In the genomic region with DNA sequence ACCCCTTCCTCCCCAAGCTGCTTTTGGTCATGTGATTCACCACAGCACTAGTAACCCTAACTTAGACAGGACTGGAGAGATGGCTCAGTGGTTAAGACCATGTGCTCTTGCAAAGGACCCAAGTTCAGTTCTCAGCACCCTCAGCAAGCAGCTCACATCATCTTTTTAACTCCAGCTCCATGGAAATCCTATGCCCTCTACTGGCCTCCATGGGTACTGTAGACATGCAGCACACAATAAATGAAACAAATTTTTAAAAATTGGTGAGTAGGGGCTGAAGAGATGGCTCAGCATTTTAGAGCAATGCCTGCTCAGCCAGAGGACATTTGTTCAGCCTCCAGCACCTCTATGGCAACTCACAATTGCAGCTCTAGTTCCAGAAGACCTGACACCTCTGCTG, we compare ENCODE assay signal across 21 mouse cellular contexts. TPM values are rescaled to one million over a fixed set of nuclear protein-coding genes. Genes with fewer than 3 reads are reported as not detected.
A peak's percentile ranks its signal among the peaks of the same experiment; 100 is the strongest.
DNase-seq lines count a peak whose midpoint lies in the region; ATAC-seq and TF ChIP-seq lines count a peak whose summit lies in the region.
"Had no signal": no experiment of that assay in that cellular context is flagged by ENCODE, and none has a peak within 500 bp of the region (broad histone marks: within the 10 kb centered on the region; RNA-seq: fewer than 3 reads in every experiment).

No protein-coding gene starts in this region.

- in situ Hi-C loops in CH12.LX (cut with MboI; ENCODE audit: low pct_ligation_motif_present, low pct_unique_long_range_greater_than_20kb, low sequenced_read_pairs), result no loop called here

- no peak overlapping the region for H3K27ac ChIP-seq in heart, adult 2 months
- H3K27ac ChIP-seq in heart, embryonic 11.5 days (ENCODE audit: low read depth, low read length), result no peak overlapping the region
- no peak overlapping the region for H3K27ac ChIP-seq in lung, embryonic 14.5 days (ENCODE audit: low read depth)
- H3K27ac ChIP-seq in CH12.LX (ENCODE audit: insufficient read depth, low read depth), result no peak overlapping the region
- H3K27ac ChIP-seq in limb, embryonic 10.5 days, result no peak overlapping the region
- H3K27ac ChIP-seq: embryonic facial prominence, embryonic 13.5 days; hindbrain, embryonic 14.5 days; limb, embryonic 15.5 days; midbrain, embryonic 10.5 days had no signal

- intact Hi-C loops in heart, adult 2 months (cut with DNase I), result no loop called here

- no peak for DNase-seq in heart, adult 2 months
- DNase-seq in lung, embryonic 14.5 days, result no peak
- DNase-seq in lung, postnatal 14 days, result no peak
- DNase-seq in CH12.LX (ENCODE audit: extremely low read depth), result no peak
- DNase-seq in splenic B cell, adult 2 months (ENCODE audit: low read depth, low spot score), result peak; percentile 33
- DNase-seq in limb, embryonic 10.5 days (ENCODE audit: low spot score), result no peak
- DNase-seq: adrenal gland, postnatal 14 days; cerebellum, adult 8-10 months; heart, adult 18-20 months; kidney, adult 9 months; thymus, postnatal 36 days had no signal

- H3K4me1 ChIP-seq in heart, adult 2 months (ENCODE audit: control insufficient read depth, insufficient read depth, low read length), result no peaks in the 10 kb centered on the region
- no peaks in the 10 kb centered on the region for H3K4me1 ChIP-seq in heart, embryonic 11.5 days (ENCODE audit: control insufficient read depth, insufficient read depth, low read length)
- no peaks in the 10 kb centered on the region for H3K4me1 ChIP-seq in lung, embryonic 14.5 days (ENCODE audit: insufficient read depth)
- peaks cover 2 to 8% of the 10 kb centered on the region in 2 experiments; a peak in 2 of 4 replicates for H3K4me1 ChIP-seq in CH12.LX (ENCODE audit: control insufficient read depth in 1 of 2, insufficient read depth in 2 of 2)
- H3K4me1 ChIP-seq in limb, embryonic 10.5 days, result no peaks in the 10 kb centered on the region
- H3K4me1 ChIP-seq: embryonic facial prominence, embryonic 13.5 days; limb, embryonic 15.5 days; midbrain, embryonic 10.5 days had no signal

- no peaks in the 10 kb centered on the region for H3K79me2 ChIP-seq in heart, adult 2 months (replicated peaks; ENCODE audit: control insufficient read depth, insufficient read depth, low read length)
- H3K79me2 ChIP-seq in CH12.LX (replicated peaks; ENCODE audit: control insufficient read depth, extremely low read depth, insufficient read depth, poor library complexity, severe bottlenecking), result no peaks in the 10 kb centered on the region

- no peak for TF ChIP-seq EP300 in heart, adult 2 months (IDR thresholded peaks at IDR 0.05; ENCODE audit: insufficient read depth, low read depth, low read length)
- TF ChIP-seq EP300 in CH12.LX (IDR thresholded peaks at IDR 0.05; ENCODE audit: low read length), result no peak

- ATAC-seq in heart, embryonic 11.5 days (replicated peaks; ENCODE audit: insufficient number of reproducible peaks, low FRiP score, low TSS enrichment), result no peak
- ATAC-seq in lung, embryonic 14.5 days (ENCODE audit: insufficient read depth), result no peak

- H3K9ac ChIP-seq in heart, adult 2 months (ENCODE audit: low read depth, low read length), result no peak overlapping the region
- H3K9ac ChIP-seq in heart, embryonic 11.5 days (ENCODE audit: low read depth, low read length), result no peak overlapping the region
- H3K9ac ChIP-seq in lung, embryonic 14.5 days, result no peak overlapping the region
- H3K9ac ChIP-seq in CH12.LX (ENCODE audit: insufficient read depth, low read depth), result no peak overlapping the region
- H3K9ac ChIP-seq: embryonic facial prominence, embryonic 13.5 days; hindbrain, embryonic 14.5 days; limb, embryonic 15.5 days had no signal

- no peak overlapping the region for H3K4me3 ChIP-seq in heart, adult 2 months
- no peak overlapping the region for H3K4me3 ChIP-seq in heart, embryonic 11.5 days (ENCODE audit: low read depth, low read length)
- H3K4me3 ChIP-seq in lung, embryonic 14.5 days (ENCODE audit: low read depth, low read length), result no peak overlapping the region
- no peak overlapping the region for H3K4me3 ChIP-seq in CH12.LX (replicated peaks in 1 of 3; ENCODE audit: low read depth in 2 of 3, low read length in 2 of 3, poor library complexity in 1 of 3)
- H3K4me3 ChIP-seq in limb, embryonic 10.5 days, result no peak overlapping the region
- H3K4me3 ChIP-seq: embryonic facial prominence, embryonic 13.5 days; limb, embryonic 15.5 days; midbrain, embryonic 10.5 days; myocyte had no signal

- peak; percentile 32 for TF ChIP-seq RAD21 in CH12.LX (IDR thresholded peaks at IDR 0.05; ENCODE audit: low read depth, low read length)

- no peaks in the 10 kb centered on the region; the same call in 1 of the 2 replicates for H3K9me3 ChIP-seq in heart, embryonic 11.5 days (replicated peaks; ENCODE audit: control insufficient read depth, low read length)
- H3K9me3 ChIP-seq in lung, embryonic 14.5 days (ENCODE audit: low read depth, low read length), result no peaks in the 10 kb centered on the region
- H3K9me3 ChIP-seq in CH12.LX (replicated peaks; ENCODE audit: low read length), result peaks cover 5% of the 10 kb centered on the region
- H3K9me3 ChIP-seq in limb, embryonic 10.5 days (replicated peaks), result no peaks in the 10 kb centered on the region
- H3K9me3 ChIP-seq: embryonic facial prominence, embryonic 13.5 days; limb, embryonic 15.5 days; midbrain, embryonic 10.5 days had no signal

- no peak for TF ChIP-seq POLR2A in heart, adult 2 months (IDR thresholded peaks at IDR 0.05; ENCODE audit: insufficient read depth, low read depth, low read length)
- TF ChIP-seq POLR2A in CH12.LX (IDR thresholded peaks at IDR 0.05; ENCODE audit: low read depth, low read length), result no peak

- dilution Hi-C loops in CH12.LX (cut with MboI; ENCODE audit: extremely low pct_ligation_motif_present, extremely low pct_unique_long_range_greater_than_20kb, low sequenced_read_pairs), result no loop called here

- H3K27me3 ChIP-seq in heart, adult 2 months (ENCODE audit: control insufficient read depth, insufficient read depth, low read length), result no peaks in the 10 kb centered on the region
- H3K27me3 ChIP-seq in heart, embryonic 11.5 days (ENCODE audit: control insufficient read depth, insufficient read depth, low read length), result no peaks in the 10 kb centered on the region
- H3K27me3 ChIP-seq in lung, embryonic 14.5 days (ENCODE audit: insufficient read depth, low read length), result no peaks in the 10 kb centered on the region
- no peaks in the 10 kb centered on the region for H3K27me3 ChIP-seq in CH12.LX (replicated peaks)
- H3K27me3 ChIP-seq in splenic B cell, adult 2 months (ENCODE audit: control insufficient read depth, insufficient read depth, low read length, poor library complexity, severe bottlenecking), result no peaks in the 10 kb centered on the region
- no peaks in the 10 kb centered on the region for H3K27me3 ChIP-seq in limb, embryonic 10.5 days (ENCODE audit: low read depth, poor library complexity, severe bottlenecking)
- H3K27me3 ChIP-seq: embryonic facial prominence, embryonic 13.5 days; limb, embryonic 15.5 days had no signal

- no peaks in the 10 kb centered on the region for H3K36me3 ChIP-seq in heart, adult 2 months (ENCODE audit: control insufficient read depth, insufficient read depth, low read length)
- H3K36me3 ChIP-seq in heart, embryonic 11.5 days (ENCODE audit: control insufficient read depth, insufficient read depth, low read length), result no peaks in the 10 kb centered on the region
- no peaks in the 10 kb centered on the region for H3K36me3 ChIP-seq in lung, embryonic 14.5 days (ENCODE audit: insufficient read depth)
- H3K36me3 ChIP-seq in CH12.LX (replicated peaks in 1 of 2; ENCODE audit: control insufficient read depth in 1 of 2, insufficient read depth in 1 of 2, low read length in 1 of 2), result no peaks in the 10 kb centered on the region
- no peaks in the 10 kb centered on the region for H3K36me3 ChIP-seq in splenic B cell, adult 2 months (ENCODE audit: control insufficient read depth, insufficient read depth, low read length, poor library complexity, severe bottlenecking)
- H3K36me3 ChIP-seq in limb, embryonic 10.5 days, result no peaks in the 10 kb centered on the region
- H3K36me3 ChIP-seq: embryonic facial prominence, embryonic 13.5 days; limb, embryonic 15.5 days; midbrain, embryonic 10.5 days had no signal

- peak; percentile 33 for TF ChIP-seq CTCF in heart, adult 2 months (IDR thresholded peaks at IDR 0.05)
- TF ChIP-seq CTCF in lung, embryonic 14.5 days (IDR thresholded peaks at IDR 0.05; ENCODE audit: low read depth), result peak; percentile 40
- peak; percentile 53 to 58 for TF ChIP-seq CTCF in CH12.LX (conservative IDR thresholded peaks at IDR 0.05 in 1 of 2, IDR thresholded peaks at IDR 0.05 in 1 of 2; ENCODE audit: low read depth in 2 of 2, low read length in 2 of 2)

- no peak overlapping the region for H3K4me2 ChIP-seq in heart, embryonic 11.5 days
- no peak overlapping the region for H3K4me2 ChIP-seq in lung, embryonic 14.5 days
- H3K4me2 ChIP-seq in CH12.LX (ENCODE audit: insufficient read depth, low read depth, poor library complexity, severe bottlenecking), result no peak overlapping the region
- H3K4me2 ChIP-seq: embryonic facial prominence, embryonic 13.5 days; hindbrain, embryonic 14.5 days; limb, embryonic 15.5 days had no signal

RNA-seq across cellular contexts. Expression of a gene that starts 25.7 kb away (rescaled TPM):
- total RNA-seq in heart, adult 2 months (2021), result 10 to 100 TPM; 17.0 to 22.0 TPM
- polyA plus RNA-seq in heart, adult 2 months (2012; rRNA removed), result 19.3 and 28.1 TPM in 2 replicates
- polyA plus RNA-seq in heart, embryonic 11.5 days (2014; fragmentation: Nextera tagmentation; extraction: Ambion mirVana), result 104 and 108 TPM in 2 replicates
- polyA plus RNA-seq in lung, embryonic 14.5 days (2014; fragmentation: Nextera tagmentation; extraction: Ambion mirVana), result 213 and 226 TPM in 2 replicates
- total RNA-seq in CH12.LX (2012; rRNA removed), result 24.9 and 27.2 TPM in 2 replicates
- total RNA-seq in CH12.LX (2014; rRNA removed), result 30.0 and 34.6 TPM in 2 replicates
- 49.8 and 58.0 TPM in 2 replicates for polyA plus RNA-seq in CH12.LX (2012; ENCODE audit: insufficient read length, low read depth)
- polyA plus RNA-seq in limb, embryonic 10.5 days (2016; fragmentation: Nextera tagmentation; extraction: Ambion mirVana), result 18.0 and 29.0 TPM in 2 replicates

RNA-seq across cellular contexts. Expression of a gene that starts 26.3 kb away (rescaled TPM):
- total RNA-seq in heart, adult 2 months (2021), result 10 to 100 TPM; 41.6 to 53.0 TPM
- polyA plus RNA-seq in heart, adult 2 months (2012; rRNA removed), result 104 and 108 TPM in 2 replicates
- polyA plus RNA-seq in heart, embryonic 11.5 days (2014; fragmentation: Nextera tagmentation; extraction: Ambion mirVana), result 219 and 237 TPM in 2 replicates
- polyA plus RNA-seq in lung, embryonic 14.5 days (2014; fragmentation: Nextera tagmentation; extraction: Ambion mirVana), result 387 and 409 TPM in 2 replicates
- total RNA-seq in CH12.LX (2012; rRNA removed), result 39.4 and 43.3 TPM in 2 replicates
- 82.2 and 89.8 TPM in 2 replicates for total RNA-seq in CH12.LX (2014; rRNA removed)
- 159 and 162 TPM in 2 replicates for polyA plus RNA-seq in CH12.LX (2012; ENCODE audit: insufficient read length, low read depth)
- 34.0 and 57.7 TPM in 2 replicates for polyA plus RNA-seq in limb, embryonic 10.5 days (2016; fragmentation: Nextera tagmentation; extraction: Ambion mirVana)

RNA-seq across cellular contexts. Expression of a gene that starts 44.4 kb away (rescaled TPM):
- total RNA-seq in heart, adult 2 months (2021), result 1 to 10 TPM; 1.0 to 1.5 TPM
- 3.0 and 4.8 TPM in 2 replicates for polyA plus RNA-seq in heart, adult 2 months (2012; rRNA removed)
- not detected in 2 replicates for polyA plus RNA-seq in heart, embryonic 11.5 days (2014; fragmentation: Nextera tagmentation; extraction: Ambion mirVana)
- not detected in 2 replicates for polyA plus RNA-seq in lung, embryonic 14.5 days (2014; fragmentation: Nextera tagmentation; extraction: Ambion mirVana)
- 25.9 and 28.2 TPM in 2 replicates for total RNA-seq in CH12.LX (2012; rRNA removed)
- total RNA-seq in CH12.LX (2014; rRNA removed), result 10.8 and 11.6 TPM in 2 replicates
- 16.8 and 17.7 TPM in 2 replicates for polyA plus RNA-seq in CH12.LX (2012; ENCODE audit: insufficient read length, low read depth)
- polyA plus RNA-seq in limb, embryonic 10.5 days (2016; fragmentation: Nextera tagmentation; extraction: Ambion mirVana), result not detected in 2 replicates
- total RNA-seq: layer of hippocampus, adult 18-20 months; left cerebral cortex, adult 8-10 months had no signal
- polyA plus RNA-seq: embryonic facial prominence, embryonic 13.5 days; heart, postnatal 0 days; hindbrain, embryonic 14.5 days; limb, embryonic 15.5 days; midbrain, embryonic 10.5 days; myocyte had no signal

RNA-seq across cellular contexts. Expression of a gene that starts 57.7 kb away (rescaled TPM):
- total RNA-seq in heart, adult 2 months (2021), result not detected
- polyA plus RNA-seq in heart, adult 2 months (2012; rRNA removed), result 0.23 and 1.1 TPM in 2 replicates
- not detected in 2 replicates for polyA plus RNA-seq in heart, embryonic 11.5 days (2014; fragmentation: Nextera tagmentation; extraction: Ambion mirVana)
- not detected in 2 replicates for polyA plus RNA-seq in lung, embryonic 14.5 days (2014; fragmentation: Nextera tagmentation; extraction: Ambion mirVana)
- total RNA-seq in CH12.LX (2012; rRNA removed) (0.13 TPM in 1 of 2 replicates, not detected in the other), CH12.LX (2014; rRNA removed) (0.19 and 0.24 TPM in 2 replicates)
- polyA plus RNA-seq in CH12.LX (2012; ENCODE audit: insufficient read length, low read depth), result 0.15 and 0.21 TPM in 2 replicates
- polyA plus RNA-seq in limb, embryonic 10.5 days (2016; fragmentation: Nextera tagmentation; extraction: Ambion mirVana), result not detected in 2 replicates
- total RNA-seq: adrenal gland, postnatal 14 days; heart, adult 18-20 months; layer of hippocampus, adult 18-20 months; left cerebral cortex, adult 8-10 months had no signal
- polyA plus RNA-seq: embryonic facial prominence, embryonic 13.5 days; heart, postnatal 0 days; hindbrain, embryonic 14.5 days; limb, embryonic 15.5 days; lung, embryonic 16.5 days; midbrain, embryonic 10.5 days; myocyte had no signal
